Mouse (Mus musculus): ENCODE data around the gene E2f2. TPM values are rescaled to one million over a fixed set of nuclear protein-coding genes. Genes with fewer than 3 reads are reported as not detected.
A peak's percentile ranks its signal among the peaks of the same experiment; 100 is the strongest.

E2f2 gene
- total and polyA plus RNA-seq, 3 experiments: 0.65 to 5.3 (median 1.3) TPM

DNA sequence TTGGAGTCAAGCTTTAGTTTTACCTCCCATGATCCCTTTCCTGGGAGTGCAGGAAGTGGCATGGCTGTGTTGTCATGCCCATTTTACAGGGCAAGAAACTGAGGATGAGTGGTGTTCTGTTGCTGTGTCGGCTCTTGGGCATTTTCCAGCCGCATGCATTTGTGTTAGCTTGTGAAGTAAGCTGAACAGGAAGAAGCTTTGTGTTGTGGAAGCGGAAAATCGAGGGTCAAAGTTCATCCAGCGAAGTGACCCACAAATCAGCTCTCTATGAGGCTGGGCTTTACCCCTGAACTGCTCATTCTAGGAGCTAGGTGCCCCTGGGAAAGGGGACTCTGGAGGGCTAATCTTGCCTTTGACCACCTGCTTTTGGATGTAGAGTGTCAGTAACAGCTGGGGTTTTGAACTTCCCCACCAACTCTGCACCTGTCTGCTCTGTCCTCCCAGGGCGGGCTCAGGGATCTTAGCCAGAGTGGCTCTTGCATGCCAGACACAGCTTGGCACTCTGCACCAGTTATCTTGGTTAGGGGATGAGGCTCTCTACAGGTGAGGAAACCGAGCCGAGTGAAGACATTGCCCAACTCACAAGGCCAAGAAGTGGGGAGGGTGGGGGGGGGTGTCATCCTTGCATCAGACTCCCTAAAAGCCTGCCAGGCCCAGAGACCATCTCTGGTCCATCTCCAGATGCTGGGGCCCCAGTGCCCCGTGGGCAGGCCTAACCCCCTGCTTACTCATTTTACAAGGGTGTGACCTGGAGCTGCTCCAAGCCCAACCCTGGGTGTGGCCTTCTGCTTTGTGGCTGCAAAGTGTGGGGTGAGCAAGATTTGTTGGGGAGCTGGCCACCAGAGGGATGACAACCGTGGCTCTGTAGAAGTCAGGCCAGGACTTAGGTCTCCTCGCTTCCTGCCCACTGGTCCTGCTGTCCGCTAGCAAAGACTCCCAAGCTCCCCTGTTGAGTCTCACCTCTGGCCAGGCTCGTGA is 2.3 kb downstream of the E2f2 start:
- Histone ChIP-seq H3K9ac (ENCODE audit: low read depth, low read length) (no peak overlapping the region), H3K27ac (no peak overlapping the region), H3K4me1 (ENCODE audit: control insufficient read depth, insufficient read depth, low read length) (peaks cover 3% of the 10 kb centered on the region), H3K79me2 (replicated peaks; ENCODE audit: control insufficient read depth, insufficient read depth, low read length) (no peaks in the 10 kb centered on the region), H3K36me3 (ENCODE audit: control insufficient read depth, insufficient read depth, low read length) (no peaks in the 10 kb centered on the region), H3K27me3 (ENCODE audit: control insufficient read depth, insufficient read depth, low read length) (no peaks in the 10 kb centered on the region), H3K4me3 (no peak overlapping the region)
- no peak for DNase-seq
- TF ChIP-seq CTCF (IDR thresholded peaks at IDR 0.05): no peak
- TF ChIP-seq EP300 (IDR thresholded peaks at IDR 0.05; ENCODE audit: insufficient read depth, low read depth, low read length): no peak
- TF ChIP-seq POLR2A (IDR thresholded peaks at IDR 0.05; ENCODE audit: insufficient read depth, low read depth, low read length): no peak
- WGBS: 65% methylated on average over 13 of the region's 13 CpGs
- intact Hi-C loops (cut with DNase I): no loop called here

DNA sequence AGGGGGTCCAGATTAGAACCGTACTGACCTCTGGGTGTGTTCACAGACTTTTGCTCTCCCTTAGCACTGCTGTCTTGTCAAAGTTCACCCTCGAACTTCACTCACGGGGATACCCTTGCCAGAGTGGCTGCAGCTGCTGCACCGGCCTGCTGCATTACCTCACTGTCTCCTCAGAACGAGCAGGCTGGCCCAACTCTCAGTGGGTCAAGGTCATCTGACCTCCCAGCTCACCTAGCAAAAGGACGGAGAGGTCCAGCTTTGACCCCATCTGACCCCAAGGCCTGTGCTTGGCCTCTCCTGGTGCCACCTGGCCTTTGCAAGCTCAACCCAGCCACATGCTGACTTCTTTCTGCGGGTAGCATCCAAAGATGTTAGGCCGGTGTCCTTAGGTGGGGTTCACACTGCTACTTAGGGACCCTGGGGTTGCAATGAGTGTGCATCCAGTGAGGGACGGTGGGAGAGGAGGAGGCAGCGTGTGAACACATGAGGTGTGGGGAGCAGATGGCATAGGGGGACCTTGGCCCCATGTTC is 3.9 kb downstream of the E2f2 start:
- intact Hi-C loops (cut with DNase I): no loop called here
- no peak for DNase-seq
- H3K27ac ChIP-seq: no peak overlapping the region
- no peaks in the 10 kb centered on the region for H3K27me3 ChIP-seq (ENCODE audit: control insufficient read depth, insufficient read depth, low read length)
- no peaks in the 10 kb centered on the region for H3K36me3 ChIP-seq (ENCODE audit: control insufficient read depth, insufficient read depth, low read length)
- H3K4me3 ChIP-seq: no peak overlapping the region
- no peak for TF ChIP-seq CTCF (IDR thresholded peaks at IDR 0.05)
- TF ChIP-seq EP300 (IDR thresholded peaks at IDR 0.05; ENCODE audit: insufficient read depth, low read depth, low read length): no peak
- TF ChIP-seq POLR2A (IDR thresholded peaks at IDR 0.05; ENCODE audit: insufficient read depth, low read depth, low read length): no peak
- no peak overlapping the region for H3K9ac ChIP-seq (ENCODE audit: low read depth, low read length)
- H3K4me1 ChIP-seq (ENCODE audit: control insufficient read depth, insufficient read depth, low read length): peaks cover 4% of the 10 kb centered on the region
- H3K79me2 ChIP-seq (replicated peaks; ENCODE audit: control insufficient read depth, insufficient read depth, low read length): no peaks in the 10 kb centered on the region
- WGBS: 85% methylated on average over 10 of the region's 10 CpGs

DNA sequence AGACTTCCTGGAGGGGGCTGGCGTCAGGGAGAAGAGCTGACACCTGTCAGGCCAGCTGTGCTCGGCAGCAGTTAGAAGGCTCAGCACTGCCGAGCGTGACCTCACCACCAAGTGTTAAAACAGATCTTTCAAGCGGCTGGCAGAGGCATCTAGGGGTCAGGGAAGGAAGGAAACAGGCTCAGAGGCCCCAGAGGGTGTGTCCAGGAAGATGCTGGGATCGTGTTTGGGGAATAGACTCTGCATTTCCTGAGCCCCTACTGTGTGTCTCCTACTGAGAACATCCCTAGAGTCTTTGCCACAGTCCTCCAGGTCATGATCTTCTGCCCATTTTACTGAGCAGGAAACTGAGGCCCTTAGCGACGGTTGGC is 5.0 kb downstream of the E2f2 start:
- no peak for TF ChIP-seq POLR2A (IDR thresholded peaks at IDR 0.05; ENCODE audit: insufficient read depth, low read depth, low read length)
- no peak for TF ChIP-seq CTCF (IDR thresholded peaks at IDR 0.05)
- no peak for TF ChIP-seq EP300 (IDR thresholded peaks at IDR 0.05; ENCODE audit: insufficient read depth, low read depth, low read length)
- peak; percentile 52 to 71 for DNase-seq
- Histone ChIP-seq H3K4me3 (no peak overlapping the region), H3K9ac (ENCODE audit: low read depth, low read length) (no peak overlapping the region), H3K79me2 (replicated peaks; ENCODE audit: control insufficient read depth, insufficient read depth, low read length) (no peaks in the 10 kb centered on the region), H3K4me1 (ENCODE audit: control insufficient read depth, insufficient read depth, low read length) (peaks cover 4% of the 10 kb centered on the region), H3K27me3 (ENCODE audit: control insufficient read depth, insufficient read depth, low read length) (no peaks in the 10 kb centered on the region), H3K27ac (peak overlapping the region; percentile 42), H3K36me3 (ENCODE audit: control insufficient read depth, insufficient read depth, low read length) (no peaks in the 10 kb centered on the region)
- WGBS: 34% methylated on average over 8 of the region's 8 CpGs
- intact Hi-C loops (cut with DNase I): no loop called here

DNA sequence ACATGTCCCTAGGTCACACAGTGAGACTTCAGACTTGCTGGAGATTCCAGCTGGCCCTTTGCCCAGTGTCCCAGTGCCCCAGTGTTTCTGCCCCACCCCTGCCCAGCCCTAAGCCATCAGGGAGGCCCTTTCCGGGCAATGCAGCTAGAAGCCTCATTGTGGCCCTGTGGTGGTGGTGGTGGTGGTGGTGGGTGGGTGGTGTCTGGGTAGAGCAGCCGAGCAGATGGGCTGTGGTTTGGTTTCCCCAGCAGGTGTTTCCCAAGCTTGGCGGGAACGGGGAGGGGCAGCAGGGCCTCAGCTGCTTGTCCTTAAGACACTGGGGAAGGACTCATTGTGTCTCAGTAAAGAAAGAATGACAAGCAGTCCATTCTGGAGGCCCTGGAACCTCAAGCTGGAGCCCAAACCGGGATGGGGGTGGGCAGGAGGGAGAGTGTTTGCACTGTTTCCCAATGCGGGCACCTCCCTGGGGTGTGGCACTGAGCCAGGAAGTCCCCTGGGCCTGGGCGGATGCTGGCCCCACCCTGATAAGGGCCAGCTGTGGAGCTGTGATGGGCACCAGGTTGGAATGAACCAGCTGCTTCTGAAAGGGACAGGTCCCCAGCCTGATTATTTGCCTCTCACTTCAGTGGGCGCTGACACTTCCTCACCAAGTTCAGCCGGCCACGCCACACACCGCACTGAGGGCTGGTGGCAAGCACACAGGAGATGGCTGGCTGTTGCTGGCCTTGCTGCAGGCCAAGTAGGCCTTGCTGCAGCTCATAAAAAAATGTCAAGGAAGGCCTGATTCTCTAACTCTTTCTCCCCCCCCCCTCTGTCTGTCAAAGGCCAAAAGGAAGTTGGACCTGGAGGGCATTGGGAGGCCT is 5.6 kb downstream of the E2f2 start:
- intact Hi-C loops (cut with DNase I): no loop called here
- TF ChIP-seq CTCF (IDR thresholded peaks at IDR 0.05) (no peak), POLR2A (IDR thresholded peaks at IDR 0.05; ENCODE audit: insufficient read depth, low read depth, low read length) (no peak), EP300 (IDR thresholded peaks at IDR 0.05; ENCODE audit: insufficient read depth, low read depth, low read length) (no peak)
- 42% methylated on average over 11 of the region's 11 CpGs for WGBS
- Histone ChIP-seq H3K4me3 (no peak overlapping the region), H3K9ac (ENCODE audit: low read depth, low read length) (no peak overlapping the region), H3K27me3 (ENCODE audit: control insufficient read depth, insufficient read depth, low read length) (no peaks in the 10 kb centered on the region), H3K79me2 (replicated peaks; ENCODE audit: control insufficient read depth, insufficient read depth, low read length) (no peaks in the 10 kb centered on the region), H3K36me3 (ENCODE audit: control insufficient read depth, insufficient read depth, low read length) (no peaks in the 10 kb centered on the region), H3K27ac (peak overlapping the region; percentile 42), H3K4me1 (ENCODE audit: control insufficient read depth, insufficient read depth, low read length) (peaks cover 4% of the 10 kb centered on the region)
- peak; percentile 74 to 79 for DNase-seq

DNA sequence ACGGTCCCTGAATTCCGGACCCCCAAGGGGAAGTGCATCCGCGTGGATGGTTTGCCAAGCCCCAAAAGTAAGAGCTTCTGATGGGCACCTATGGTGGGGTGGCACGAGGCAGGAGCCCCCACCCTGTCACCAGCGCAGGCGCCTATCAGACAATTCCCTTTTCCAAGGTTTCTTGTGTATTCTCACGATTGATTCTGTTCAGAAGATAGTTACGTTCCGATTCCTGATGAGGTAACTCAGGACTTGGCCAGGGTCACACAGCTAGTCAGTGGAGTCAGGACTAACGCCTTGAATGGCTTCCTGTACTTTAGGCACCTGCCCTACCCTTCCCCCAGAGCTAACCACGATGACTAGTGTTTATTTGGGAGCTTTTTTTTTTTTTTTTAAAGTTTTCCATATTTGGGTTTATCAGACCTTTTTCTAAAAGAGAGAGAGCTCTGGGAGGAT is 6.3 kb downstream of the E2f2 start:
- no peak for TF ChIP-seq POLR2A (IDR thresholded peaks at IDR 0.05; ENCODE audit: insufficient read depth, low read depth, low read length)
- TF ChIP-seq CTCF (IDR thresholded peaks at IDR 0.05): no peak
- no peak for TF ChIP-seq EP300 (IDR thresholded peaks at IDR 0.05; ENCODE audit: insufficient read depth, low read depth, low read length)
- DNase-seq: no peak
- Histone ChIP-seq H3K36me3 (ENCODE audit: control insufficient read depth, insufficient read depth, low read length) (no peaks in the 10 kb centered on the region), H3K4me1 (ENCODE audit: control insufficient read depth, insufficient read depth, low read length) (peaks cover 4% of the 10 kb centered on the region), H3K79me2 (replicated peaks; ENCODE audit: control insufficient read depth, insufficient read depth, low read length) (no peaks in the 10 kb centered on the region), H3K27ac (peak overlapping the region; percentile 1), H3K4me3 (no peak overlapping the region), H3K27me3 (ENCODE audit: control insufficient read depth, insufficient read depth, low read length) (no peaks in the 10 kb centered on the region), H3K9ac (ENCODE audit: low read depth, low read length) (no peak overlapping the region)
- 50% methylated on average over 12 of the region's 12 CpGs for WGBS
- intact Hi-C loops (cut with DNase I): no loop called here
